Mouse (Mus musculus) stomach, embryonic 15.5 days (tissue): ENCODE results near the gene Ugt1a10. TPM values are rescaled to one million over a fixed set of nuclear protein-coding genes. Genes with fewer than 3 reads are reported as not detected.
"Not testable (repeated sequence)": the region's sequence is repeated elsewhere in the genome, so short reads cannot be mapped to it uniquely, and the experiment has no call there.

Experiments
- ATAC-seq: fragments of 200-750 bp; cut with Nextera tagmentation; 2 replicates; pipeline ENCODE4 v1.8.0; 2017; ENCODE audit warnings: low read depth, moderate number of reproducible peaks, moderate TSS enrichment; ENCODE audit not compliant: insufficient read depth, low FRiP score
- H3K27ac ChIP-seq: fragments of 300-500 bp; sonication (generic); 2 replicates; pipeline ENCODE4 v1.5.1; 2015; ENCODE audit warnings: mild to moderate bottlenecking, inconsistent platforms
- H3K27me3 ChIP-seq: fragments of 300-500 bp; sonication (generic); replicated peaks from 2 replicates; pipeline ENCODE4 v1.6.1; 2015; ENCODE audit warnings: inconsistent platforms
- H3K36me3 ChIP-seq: fragments of 300-500 bp; sonication (generic); 2 replicates; pipeline ENCODE4 v1.6.1; 2015; ENCODE audit warnings: inconsistent platforms
- H3K4me1 ChIP-seq: fragments of 300-500 bp; sonication (generic); 2 replicates; pipeline ENCODE4 v1.6.1; 2015; ENCODE audit warnings: inconsistent platforms
- H3K4me2 ChIP-seq: fragments of 300-500 bp; sonication (generic); 2 replicates; pipeline ENCODE4 v1.6.1; 2015; ENCODE audit warnings: mild to moderate bottlenecking, inconsistent platforms
- H3K4me3 ChIP-seq: fragments of 300-500 bp; sonication (generic); replicated peaks from 2 replicates; pipeline ENCODE4 v1.5.1; 2015; ENCODE audit warnings: inconsistent platforms
- H3K9ac ChIP-seq: fragments of 300-500 bp; sonication (generic); 2 replicates; pipeline ENCODE4 v1.6.1; 2015; ENCODE audit warnings: inconsistent platforms
- H3K9me3 ChIP-seq: fragments of 300-500 bp; sonication (generic); 2 replicates; pipeline ENCODE4 v1.6.1; 2016; ENCODE audit warnings: inconsistent platforms
- WGBS: fragments of 180-500 bp; shearing (Covaris S2); methylation state at CpG from one replicate; pipeline ENCODE4 v1.1.7; 2015; 5-methylcytosine and 5-hydroxymethylcytosine counted together
- polyA plus RNA-seq: library from polyadenylated mRNA; unstranded; fragments of >200 nt; fragmentation: Nextera tagmentation; extraction: Ambion mirVana; gene quantifications from 2 replicates; pipeline ENCODE4 v1.2.1, GENCODE M21; 2015

The Ugt1a10 gene
- polyA plus RNA-seq, 1 experiment from 2014 or later = not detected

GRCm38 (mm10) chr1:88098546-88098945 lies 43.4 kb downstream of the Ugt1a10 start:
- WGBS = 77% methylated on average over 3 of the region's 3 CpGs
- H3K4me3 ChIP-seq, H3K9ac ChIP-seq, H3K4me1 ChIP-seq, H3K9me3 ChIP-seq, H3K4me2 ChIP-seq, H3K36me3 ChIP-seq, H3K27me3 ChIP-seq, H3K27ac ChIP-seq, ATAC-seq: not testable (repeated sequence)

GRCm38 (mm10) chr1:88099691-88100090 lies 44.5 kb downstream of the Ugt1a10 start:
- H3K4me3 ChIP-seq, H3K4me2 ChIP-seq, H3K9ac ChIP-seq, H3K9me3 ChIP-seq, ATAC-seq, H3K4me1 ChIP-seq, H3K27me3 ChIP-seq, H3K27ac ChIP-seq, H3K36me3 ChIP-seq: not testable (repeated sequence)
- 78% methylated on average over 2 of the region's 2 CpGs for WGBS

DNA sequence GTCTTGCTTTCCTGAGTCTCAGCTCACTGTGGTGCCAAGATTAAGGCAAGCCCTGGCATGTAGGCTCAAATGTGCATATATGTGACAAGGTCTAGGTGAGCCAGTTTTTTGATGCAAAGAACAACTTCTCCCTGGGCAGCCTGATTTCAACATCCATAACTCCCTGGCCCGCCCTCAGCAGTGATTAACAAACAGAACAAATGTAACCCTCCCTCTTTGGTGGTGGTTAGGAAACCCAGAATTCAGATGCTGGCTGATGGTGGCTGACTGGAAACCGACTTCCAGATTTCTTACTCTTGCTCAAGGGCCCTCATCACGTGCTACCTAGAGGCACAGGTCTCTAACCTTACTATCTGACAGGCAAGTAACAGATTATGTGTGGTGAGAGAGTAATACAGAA lies 47.8 kb downstream of the Ugt1a10 start, which contains the start of gene Ugt1a6b:
Gene Ugt1a6b (plus strand): TSS at position 234 of the 400 bp plus-strand sequence.
- H3K4me3 ChIP-seq, H3K9ac ChIP-seq, H3K36me3 ChIP-seq, H3K4me2 ChIP-seq, H3K9me3 ChIP-seq, H3K4me1 ChIP-seq, H3K27me3 ChIP-seq: not testable (repeated sequence)
- H3K27ac ChIP-seq = peak within 1 kb of the TSS; percentile 11; the same call in 1 of the 2 replicates
- ATAC-seq = peak; percentile 63
- WGBS = 41% methylated on average over 3 of the region's 3 CpGs

- WGBS = 70% methylated on average over 5 of the region's 5 CpGs
- not testable (repeated sequence) for H3K4me1 ChIP-seq, H3K27me3 ChIP-seq, H3K4me2 ChIP-seq, H3K4me3 ChIP-seq, ATAC-seq, H3K9me3 ChIP-seq, H3K36me3 ChIP-seq, H3K9ac ChIP-seq
- H3K27ac ChIP-seq = peak overlapping the region; percentile 9; the same call in 1 of the 2 replicates
These were observed 48.7 kb downstream of the Ugt1a10 start for GRCm38 (mm10) chr1:88103697-88104468.

DNA sequence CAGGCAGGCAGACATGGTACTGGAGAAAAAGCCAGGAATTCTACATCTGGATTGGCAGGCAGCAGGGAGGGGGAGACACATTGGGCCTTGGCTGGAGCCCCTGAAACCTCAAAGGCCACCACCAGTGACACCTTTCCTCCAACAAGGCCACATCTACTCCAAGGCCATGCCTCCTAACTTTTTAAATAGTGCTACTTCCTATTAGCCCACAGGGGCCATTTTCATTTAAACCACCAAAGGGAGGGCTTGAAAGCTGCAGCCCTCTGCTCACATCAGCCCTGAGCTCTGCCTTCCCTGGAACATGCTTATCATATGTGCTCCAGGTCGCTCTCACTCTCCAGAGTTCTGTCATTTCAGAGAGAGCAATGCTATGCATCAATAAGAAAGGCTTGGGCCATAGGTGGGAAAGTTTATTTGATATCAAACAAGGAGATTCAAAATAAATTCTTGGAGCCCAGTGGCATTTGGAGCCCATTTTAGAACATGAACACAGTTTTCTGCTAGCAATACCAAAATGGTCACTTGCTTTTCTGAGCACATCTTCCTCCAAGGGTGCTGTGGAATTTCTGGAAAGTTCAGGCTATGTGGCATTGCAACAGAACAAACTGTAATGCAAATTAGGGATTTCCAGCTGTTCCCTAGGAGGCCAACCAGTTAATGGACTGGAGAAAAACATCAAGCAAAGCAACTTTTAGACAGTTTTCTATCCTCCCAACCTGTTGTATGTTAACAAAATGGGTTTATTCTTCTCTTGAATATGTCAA lies 49.7 kb downstream of the Ugt1a10 start:
- Histone ChIP-seq H3K9ac (no peak overlapping the region), H3K9me3 (no peaks in the 10 kb centered on the region), H3K27ac (no peak overlapping the region), H3K4me2 (no peak overlapping the region), H3K4me1 (no peaks in the 10 kb centered on the region), H3K27me3 (no peaks in the 10 kb centered on the region), H3K4me3 (no peak overlapping the region), H3K36me3 (no peaks in the 10 kb centered on the region)
- 84% methylated on average over 1 of the region's 1 CpGs for WGBS
- no peak for ATAC-seq

DNA sequence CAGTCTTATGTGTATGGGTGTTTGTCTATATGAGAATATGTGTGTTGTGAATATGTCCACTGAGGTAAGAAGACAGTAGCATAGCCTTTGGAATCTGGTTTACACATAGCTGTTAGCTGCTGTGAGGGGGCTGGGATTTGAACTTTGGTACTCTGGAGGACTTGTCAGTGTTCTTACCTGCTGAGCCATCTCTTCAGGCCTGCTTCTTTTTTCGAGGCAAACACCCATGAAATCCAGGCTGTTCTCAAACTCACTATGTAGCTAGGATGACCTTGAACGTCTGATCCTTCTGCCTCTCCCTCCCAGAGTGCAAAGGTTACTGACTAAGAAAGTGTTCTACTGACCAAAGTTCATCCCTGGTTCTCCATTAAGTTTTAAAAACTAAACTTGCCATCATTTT lies 50.5 kb downstream of the Ugt1a10 start:
- 50% methylated on average over 2 of the region's 2 CpGs for WGBS
- H3K4me3 ChIP-seq = no peak overlapping the region
- H3K36me3 ChIP-seq = no peaks in the 10 kb centered on the region
- no peaks in the 10 kb centered on the region for H3K27me3 ChIP-seq
- H3K9ac ChIP-seq = no peak overlapping the region
- H3K4me2 ChIP-seq = no peak overlapping the region
- no peaks in the 10 kb centered on the region for H3K4me1 ChIP-seq
- H3K27ac ChIP-seq = no peak overlapping the region
- ATAC-seq = no peak
- H3K9me3 ChIP-seq = no peaks in the 10 kb centered on the region

DNA sequence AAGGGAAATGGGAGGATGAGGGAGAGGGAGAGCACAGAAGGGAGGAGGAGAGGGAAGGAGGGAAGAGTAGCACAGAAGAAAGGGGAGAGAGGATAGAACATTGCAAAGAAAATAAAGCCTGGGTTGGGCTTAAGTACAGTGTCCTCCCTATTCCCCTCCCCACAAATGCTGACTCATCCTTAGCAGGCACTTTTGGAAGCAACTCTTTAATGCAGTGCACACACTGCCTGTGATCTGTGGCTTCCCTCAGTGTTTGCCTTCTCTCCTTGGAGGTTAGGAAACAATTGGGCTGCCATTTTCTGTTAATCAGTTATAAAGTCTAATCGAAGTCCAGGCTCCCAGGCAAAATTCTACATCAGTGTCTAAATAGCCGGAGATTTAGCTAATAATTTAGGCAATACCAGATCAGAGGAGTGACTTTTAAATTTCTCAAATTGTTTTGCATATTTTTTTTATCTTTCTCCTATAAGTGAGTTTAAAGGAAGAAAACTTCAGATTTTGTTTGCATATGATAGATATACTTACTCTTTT lies 53.9 kb downstream of the Ugt1a10 start:
- ATAC-seq = peak; percentile 90
- H3K36me3 ChIP-seq, H3K9ac ChIP-seq, H3K9me3 ChIP-seq, H3K4me1 ChIP-seq, H3K4me2 ChIP-seq, H3K4me3 ChIP-seq, H3K27ac ChIP-seq, H3K27me3 ChIP-seq: not testable (repeated sequence)
- 69% methylated on average over 2 of the region's 2 CpGs for WGBS

DNA sequence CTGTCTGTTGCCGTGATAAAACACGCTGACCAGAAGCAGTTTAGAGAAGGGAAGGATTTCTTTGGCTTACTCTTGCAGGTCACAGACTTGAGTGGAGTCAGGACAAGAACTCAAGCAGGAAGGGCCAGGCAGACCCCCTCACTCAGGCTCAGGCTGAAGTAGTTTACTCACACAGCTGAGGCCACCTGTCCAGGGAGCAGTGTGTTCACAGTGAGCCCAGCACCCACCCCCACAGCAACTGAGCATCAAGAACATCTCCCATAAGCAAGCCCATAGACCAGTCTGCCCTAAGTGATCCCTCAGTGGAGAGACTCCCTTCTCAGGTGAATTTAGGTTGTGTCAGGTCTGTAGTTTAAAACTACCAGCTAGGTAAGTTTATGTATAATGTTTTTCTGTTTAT lies 54.4 kb downstream of the Ugt1a10 start:
- H3K4me3 ChIP-seq, H3K27ac ChIP-seq, H3K4me2 ChIP-seq, H3K9ac ChIP-seq, ATAC-seq, H3K4me1 ChIP-seq, H3K36me3 ChIP-seq, H3K27me3 ChIP-seq, H3K9me3 ChIP-seq: not testable (repeated sequence)
- 33% methylated on average over 2 of the region's 2 CpGs for WGBS

DNA sequence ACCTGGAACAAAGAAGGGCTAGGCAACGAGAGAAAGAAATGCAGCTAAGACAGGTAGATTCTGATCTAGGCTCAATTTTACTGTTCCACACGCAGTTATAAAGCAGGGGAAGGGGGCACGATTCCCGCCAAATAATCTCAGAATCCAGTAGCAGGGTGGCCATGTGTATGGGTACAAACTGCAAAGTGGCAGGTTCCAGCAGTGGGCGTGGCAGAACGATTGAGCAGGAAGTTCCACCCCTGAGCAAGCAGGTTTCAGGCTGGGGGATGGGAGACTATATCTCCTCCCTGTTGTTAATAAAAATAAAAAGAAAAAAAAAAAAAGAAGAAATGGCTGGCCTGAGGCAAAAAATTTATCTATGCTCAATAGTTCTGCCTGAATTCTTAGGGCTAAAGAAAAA lies 57.6 kb downstream of the Ugt1a10 start:
- not testable (repeated sequence) for H3K36me3 ChIP-seq, H3K4me2 ChIP-seq, H3K27ac ChIP-seq, H3K27me3 ChIP-seq, ATAC-seq, H3K4me3 ChIP-seq, H3K9ac ChIP-seq, H3K4me1 ChIP-seq, H3K9me3 ChIP-seq
- 93% methylated on average over 6 of the region's 6 CpGs for WGBS

DNA sequence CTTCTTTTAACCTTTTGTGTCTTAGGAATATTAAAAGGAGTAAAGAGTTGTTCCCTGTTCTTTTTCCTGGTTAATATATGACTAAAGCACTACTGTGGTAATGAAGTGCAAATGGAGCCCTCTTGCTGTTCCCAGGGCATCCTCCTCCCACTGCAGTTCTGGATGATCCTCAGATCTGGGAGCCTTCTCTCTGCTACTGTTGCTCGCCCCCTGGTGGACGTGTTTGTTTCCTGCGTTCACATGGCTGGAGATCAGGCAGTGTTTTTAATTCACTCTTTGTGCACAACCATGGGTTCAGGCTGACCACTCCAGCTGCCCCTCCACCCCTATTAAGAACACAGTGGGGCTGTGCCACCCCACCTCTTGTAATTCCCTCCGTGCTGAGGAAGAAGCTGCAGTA lies 65.4 kb downstream of the Ugt1a10 start:
- H3K27me3 ChIP-seq, H3K4me1 ChIP-seq, H3K9ac ChIP-seq, H3K4me2 ChIP-seq, H3K9me3 ChIP-seq, H3K4me3 ChIP-seq, H3K27ac ChIP-seq, H3K36me3 ChIP-seq, ATAC-seq: not testable (repeated sequence)
- 16% methylated on average over 4 of the region's 4 CpGs for WGBS

DNA sequence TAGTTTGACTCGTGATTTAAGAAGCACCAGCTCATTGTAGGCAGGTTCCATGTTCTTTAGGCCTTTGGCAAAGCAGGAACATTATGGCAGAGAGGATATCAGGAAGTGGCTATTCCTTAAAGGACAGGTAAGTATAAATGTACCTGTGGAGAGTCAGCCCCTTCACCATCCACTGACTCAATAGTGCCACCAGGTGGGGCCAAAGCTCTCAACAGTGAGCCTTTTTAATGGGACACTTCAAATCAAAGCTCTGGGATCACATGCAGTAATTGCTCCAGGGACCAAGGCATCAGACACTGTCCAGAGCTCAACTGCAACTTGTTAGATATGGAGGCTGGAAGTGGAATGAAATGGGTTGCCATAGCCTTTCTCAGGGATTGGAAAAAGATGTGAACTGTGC lies 66.3 kb downstream of the Ugt1a10 start:
- H3K9me3 ChIP-seq, H3K27ac ChIP-seq, H3K27me3 ChIP-seq, H3K4me2 ChIP-seq, ATAC-seq, H3K4me3 ChIP-seq, H3K4me1 ChIP-seq, H3K9ac ChIP-seq, H3K36me3 ChIP-seq: not testable (repeated sequence)
- no CpG with 5 or more reads among the region's 1 CpGs for WGBS

- not testable (repeated sequence) for H3K27ac ChIP-seq, ATAC-seq, H3K4me1 ChIP-seq, H3K4me2 ChIP-seq, H3K4me3 ChIP-seq, H3K9ac ChIP-seq, H3K36me3 ChIP-seq, H3K9me3 ChIP-seq, H3K27me3 ChIP-seq
- WGBS = 69% methylated on average over 4 of the region's 4 CpGs
These were observed 70.7 kb downstream of the Ugt1a10 start for GRCm38 (mm10) chr1:88125827-88126360.
